9 mouse cellular contexts compared by ENCODE assay signal in the genomic region with DNA sequence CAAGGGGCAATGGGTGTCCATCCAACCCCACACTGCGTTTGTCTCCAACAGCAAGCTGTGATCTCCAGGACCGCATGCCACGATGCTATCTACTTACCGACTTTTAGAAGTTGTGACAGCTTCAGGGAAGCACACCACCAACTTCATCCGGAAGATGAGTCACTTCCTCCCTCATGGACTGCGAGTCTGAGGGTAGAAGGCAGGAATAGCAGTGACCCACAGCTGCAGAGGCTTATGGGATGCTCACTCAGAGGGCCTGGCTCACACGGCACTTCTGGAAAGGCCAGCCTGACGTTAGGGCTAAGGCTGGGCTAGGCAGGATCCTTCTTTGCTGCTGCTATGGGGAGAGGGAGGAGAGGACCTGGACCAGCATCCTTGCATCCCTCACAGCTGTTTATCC. TPM values are rescaled to one million over a fixed set of nuclear protein-coding genes. Genes with fewer than 3 reads are reported as not detected.
DNase-seq lines count a peak whose midpoint lies in the region; TF ChIP-seq lines count a peak whose summit lies in the region.
"Had no signal": no experiment of that assay in that cellular context is flagged by ENCODE, and none has a peak within 500 bp of the region (broad histone marks: within the 10 kb centered on the region; RNA-seq: fewer than 3 reads in every experiment).

A gene (minus strand): TSS at position 175 of the 400 bp plus-strand sequence.

- TF ChIP-seq CTCF in layer of hippocampus, adult 2 months (conservative IDR thresholded peaks at IDR 0.05) = no peak

- no peak for DNase-seq in layer of hippocampus, adult 2 months (ENCODE audit: low spot score in 2 of 2)
- no peak for DNase-seq in layer of hippocampus, adult 11-12 months (ENCODE audit: low spot score)
- no peak for DNase-seq in adrenal gland, adult 18-20 months (ENCODE audit: low spot score in 2 of 2)
- peak; percentile 21 for DNase-seq in adrenal gland, postnatal 14 days
- DNase-seq in layer of hippocampus, postnatal 10 days (ENCODE audit: low spot score in 2 of 2) = no peak
- DNase-seq in Muller cell, postnatal 12 days (ENCODE audit: inconsistent ontology term) = no peak
- DNase-seq in neural tube, embryonic 10.5 days (ENCODE audit: extremely low spot score, low spot score) = no peak

- no peak within 1 kb of the TSS for H3K4me3 ChIP-seq in layer of hippocampus, adult 2 months
- H3K4me3 ChIP-seq: liver, embryonic 15.5 days; midbrain, embryonic 15.5 days had no signal

- no peak within 1 kb of the TSS for H3K27ac ChIP-seq in layer of hippocampus, adult 2 months
- H3K27ac ChIP-seq: liver, embryonic 15.5 days; midbrain, embryonic 15.5 days had no signal

RNA-seq across cellular contexts. Expression of the gene that starts here (rescaled TPM):
- total RNA-seq in layer of hippocampus, adult 2 months (2021) = 10 to 100 TPM; 11.7 to 13.4 TPM
- total RNA-seq in adrenal gland, adult 18-20 months (2021) = 10 to 100 TPM; 21.0 to 25.3 TPM
- 19.8 and 26.8 TPM in 2 replicates for total RNA-seq in adrenal gland, postnatal 14 days (2021)
- total RNA-seq in layer of hippocampus, postnatal 10 days (2021) = 10 to 100 TPM; 14.8 to 15.4 TPM
